Mouse (Mus musculus) stomach, postnatal 0 days (tissue): ENCODE results near the gene Prkg1.

Source experiments
- CTCF ChIP-seq: IDR thresholded peaks from 2 replicates; pipeline ENCODE4 v1.5.1; 2016; ENCODE audit warnings: antibody characterized with exemption, low read depth, mild to moderate bottlenecking, moderate library complexity
- EP300 ChIP-seq: optimal IDR thresholded peaks from 2 replicates; pipeline ENCODE3; 2016; ENCODE audit warnings: antibody characterized with exemption

GRCm38 (mm10) chr19:30623620-30624019 is 1141.2 kb downstream of the Prkg1 start:
- no peak for TF ChIP-seq CTCF
- TF ChIP-seq EP300: no peak
